Comparison of ENCODE assay signal across 7 mouse cellular contexts in the genomic region with DNA sequence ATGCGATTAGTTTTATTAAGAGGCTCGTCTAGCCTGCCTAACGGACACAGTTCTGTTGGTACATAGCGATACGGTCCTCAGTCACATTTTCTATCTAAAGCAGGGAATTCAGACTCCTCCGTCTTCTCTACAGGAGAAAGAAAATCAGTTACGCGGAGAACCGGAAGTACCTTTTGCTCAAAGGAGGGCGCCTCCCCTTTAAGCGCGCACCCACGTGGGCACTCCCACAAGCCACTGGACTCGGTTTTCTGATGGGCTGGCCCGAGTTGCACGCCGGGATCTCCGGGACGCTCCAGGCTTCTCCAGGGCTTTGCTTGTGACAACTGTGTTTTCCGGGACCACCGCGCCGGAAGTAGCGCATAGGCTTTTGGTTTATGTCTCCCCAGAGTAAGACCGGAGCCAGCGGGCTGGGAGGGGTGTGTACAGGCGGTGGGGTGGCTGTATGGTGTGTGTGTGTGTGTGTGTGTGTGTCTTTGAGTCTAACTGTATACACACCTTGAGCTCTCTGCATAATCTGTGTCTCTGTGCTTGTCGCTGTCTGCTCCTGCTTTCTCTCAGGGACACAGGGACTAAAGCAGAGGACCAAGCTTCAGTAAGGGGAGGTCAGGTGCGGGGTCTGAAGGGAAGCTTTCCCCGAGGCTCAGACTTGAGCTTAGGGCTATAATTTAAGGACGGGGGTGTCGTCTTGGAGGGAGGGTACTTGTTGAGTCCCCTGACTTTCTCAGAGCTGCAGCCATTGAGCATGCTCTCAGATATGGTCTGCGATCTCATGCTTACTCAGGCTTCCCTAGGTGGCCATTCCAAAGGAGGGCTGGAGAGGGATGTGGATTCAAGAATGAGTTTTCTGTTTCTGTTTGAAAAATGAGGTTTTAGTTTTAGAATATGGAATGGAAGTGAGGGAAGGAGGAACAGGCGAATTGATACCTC. TPM values are rescaled to one million over a fixed set of nuclear protein-coding genes. Genes with fewer than 3 reads are reported as not detected.
DNase-seq lines count a peak whose midpoint lies in the region; ATAC-seq lines count a peak whose summit lies in the region.

A gene (plus strand): TSS at position 285 of the 927 bp plus-strand sequence.

- H3K4me1 ChIP-seq in embryonic facial prominence, embryonic 11.5 days (ENCODE audit: control insufficient read depth, insufficient read depth, low read length): no peaks in the 10 kb centered on the region
- no peaks in the 10 kb centered on the region; the same call in 1 of the 2 replicates for H3K4me1 ChIP-seq in limb, embryonic 11.5 days (ENCODE audit: control insufficient read depth, insufficient read depth, low read length)
- peaks cover 8% of the 10 kb centered on the region; the same call in 1 of the 2 replicates for H3K4me1 ChIP-seq in midbrain, embryonic 14.5 days (ENCODE audit: control insufficient read depth, insufficient read depth, low read length)

- H3K27ac ChIP-seq in embryonic facial prominence, embryonic 11.5 days (replicated peaks; ENCODE audit: low read depth, low read length): no peak within 1 kb of the TSS
- H3K27ac ChIP-seq in limb, embryonic 11.5 days (replicated peaks; ENCODE audit: low read depth, low read length): 0 out of 2 replicates have a peak within 1 kb of the TSS, but pooled peaks have one; percentile 30
- H3K27ac ChIP-seq in midbrain, embryonic 14.5 days (replicated peaks; ENCODE audit: low read depth, low read length): peak within 1 kb of the TSS; percentile 82

- no peaks in the 10 kb centered on the region for H3K36me3 ChIP-seq in embryonic facial prominence, embryonic 11.5 days (replicated peaks; ENCODE audit: control insufficient read depth, insufficient read depth, low read depth, low read length)
- H3K36me3 ChIP-seq in limb, embryonic 11.5 days (ENCODE audit: control insufficient read depth, insufficient read depth, low read length): no peaks in the 10 kb centered on the region
- no peaks in the 10 kb centered on the region for H3K36me3 ChIP-seq in midbrain, embryonic 14.5 days (ENCODE audit: control insufficient read depth, insufficient read depth, low read length)

- peak; percentile 94 for DNase-seq in adrenal gland, postnatal 14 days
- DNase-seq in embryonic facial prominence, embryonic 11.5 days (ENCODE audit: low spot score): peak; percentile 93
- peak; percentile 99 for DNase-seq in heart, adult 11 months
- peak; percentile 88 for DNase-seq in kidney, adult 18-20 months
- peak; percentile 90 for DNase-seq in limb, embryonic 11.5 days (ENCODE audit: low spot score)
- DNase-seq in midbrain, embryonic 14.5 days: peak; percentile 95
- DNase-seq in spleen, adult 18-20 months: peak; percentile 70 to 74

- peak within 1 kb of the TSS; percentile 58 for H3K9ac ChIP-seq in embryonic facial prominence, embryonic 11.5 days (replicated peaks; ENCODE audit: low read length)
- H3K9ac ChIP-seq in limb, embryonic 11.5 days (ENCODE audit: low read length): peak within 1 kb of the TSS; percentile 68
- H3K9ac ChIP-seq in midbrain, embryonic 14.5 days (replicated peaks; ENCODE audit: low read length): peak within 1 kb of the TSS; percentile 57

- H3K9me3 ChIP-seq in embryonic facial prominence, embryonic 11.5 days (replicated peaks; ENCODE audit: control insufficient read depth, low read length): no peaks in the 10 kb centered on the region
- no peaks in the 10 kb centered on the region for H3K9me3 ChIP-seq in limb, embryonic 11.5 days (ENCODE audit: control insufficient read depth, low read length)
- no peaks in the 10 kb centered on the region for H3K9me3 ChIP-seq in midbrain, embryonic 14.5 days (ENCODE audit: control insufficient read depth, low read length)

- ATAC-seq in embryonic facial prominence, embryonic 11.5 days (replicated peaks; ENCODE audit: insufficient number of reproducible peaks, low FRiP score, low TSS enrichment, low read depth): peak; percentile 97
- ATAC-seq in limb, embryonic 11.5 days (ENCODE audit: insufficient number of reproducible peaks, low FRiP score, low TSS enrichment, low read depth): peak; percentile 95
- peak; percentile 96 for ATAC-seq in midbrain, embryonic 14.5 days (ENCODE audit: low FRiP score, low TSS enrichment)

- WGBS in embryonic facial prominence, embryonic 11.5 days: 4% methylated on average over 33 of the region's 34 CpGs
- 3% methylated on average over 34 of the region's 34 CpGs for WGBS in limb, embryonic 11.5 days
- WGBS in midbrain, embryonic 14.5 days: 3% methylated on average over 34 of the region's 34 CpGs

- no peaks in the 10 kb centered on the region for H3K27me3 ChIP-seq in embryonic facial prominence, embryonic 11.5 days (ENCODE audit: control insufficient read depth, insufficient read depth, low read length)
- H3K27me3 ChIP-seq in limb, embryonic 11.5 days (ENCODE audit: control insufficient read depth, insufficient read depth, low read length): no peaks in the 10 kb centered on the region
- H3K27me3 ChIP-seq in midbrain, embryonic 14.5 days (ENCODE audit: control insufficient read depth, insufficient read depth, low read length): no peaks in the 10 kb centered on the region

- peak within 1 kb of the TSS; percentile 51 for H3K4me2 ChIP-seq in embryonic facial prominence, embryonic 11.5 days (ENCODE audit: low read depth, low read length)
- H3K4me2 ChIP-seq in limb, embryonic 11.5 days (ENCODE audit: low read depth, severe bottlenecking): peak within 1 kb of the TSS; percentile 57
- H3K4me2 ChIP-seq in midbrain, embryonic 14.5 days (ENCODE audit: low read length): peak within 1 kb of the TSS; percentile 74

- peak within 1 kb of the TSS; percentile 49 for H3K4me3 ChIP-seq in embryonic facial prominence, embryonic 11.5 days (ENCODE audit: low read depth, low read length)
- H3K4me3 ChIP-seq in limb, embryonic 11.5 days (ENCODE audit: low read depth, low read length): peak within 1 kb of the TSS; percentile 51
- peak within 1 kb of the TSS; percentile 43 for H3K4me3 ChIP-seq in midbrain, embryonic 14.5 days (replicated peaks; ENCODE audit: low read depth, low read length)

RNA-seq across cellular contexts. Expression of the gene that starts here (rescaled TPM):
- 3.0 and 3.5 TPM in 2 replicates for total RNA-seq in adrenal gland, postnatal 14 days (2021)
- 13.3 and 13.4 TPM in 2 replicates for polyA plus RNA-seq in embryonic facial prominence, embryonic 11.5 days (2014; fragmentation: Nextera tagmentation; extraction: Ambion mirVana)
- polyA plus RNA-seq in limb, embryonic 11.5 days (2014; fragmentation: Nextera tagmentation; extraction: Ambion mirVana): 10.1 and 12.0 TPM in 2 replicates
- polyA plus RNA-seq in midbrain, embryonic 14.5 days (2014; fragmentation: Nextera tagmentation; extraction: Ambion mirVana): 9.9 and 15.2 TPM in 2 replicates
